Mouse (Mus musculus) telencephalon, adult 2 months (tissue): Measurements from ENCODE around the gene Olfr1234.

Experiments used
- DNase-seq: peaks from one replicate; pipeline ENCODE4 v3.0.0-alpha.2; 2011; ENCODE audit warnings: low read depth, low spot score

The Olfr1234 gene

DNA sequence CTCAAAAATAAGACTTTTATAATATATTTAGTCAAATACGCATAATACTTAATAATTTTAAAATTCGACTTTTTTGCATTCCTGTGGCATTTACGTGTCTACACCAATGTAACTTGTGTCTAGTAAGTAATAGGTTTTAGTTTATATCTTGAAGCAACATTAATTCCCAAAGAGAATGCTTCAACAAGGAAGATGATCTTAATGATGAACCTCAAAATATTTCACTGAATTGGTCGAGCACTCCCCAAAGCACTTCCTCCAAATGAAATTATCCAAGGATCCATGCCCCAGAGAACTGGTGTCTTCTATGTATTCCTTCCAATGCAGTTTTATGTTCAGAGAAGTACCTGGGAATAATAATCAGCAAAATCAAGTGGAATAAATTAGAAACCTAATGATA lies at the start of gene Olfr1234:
Gene Olfr1234 (minus strand): TSS at position 101 of the 400 bp plus-strand sequence.
- no peak for DNase-seq

GRCm38 (mm10) chr2:89409576-89409975 lies 44.9 kb upstream of the Olfr1234 start, which contains the start of gene Olfr1238:
Gene Olfr1238, minus strand, starts transcription at chr2:89409676.
- no peak for DNase-seq

DNA sequence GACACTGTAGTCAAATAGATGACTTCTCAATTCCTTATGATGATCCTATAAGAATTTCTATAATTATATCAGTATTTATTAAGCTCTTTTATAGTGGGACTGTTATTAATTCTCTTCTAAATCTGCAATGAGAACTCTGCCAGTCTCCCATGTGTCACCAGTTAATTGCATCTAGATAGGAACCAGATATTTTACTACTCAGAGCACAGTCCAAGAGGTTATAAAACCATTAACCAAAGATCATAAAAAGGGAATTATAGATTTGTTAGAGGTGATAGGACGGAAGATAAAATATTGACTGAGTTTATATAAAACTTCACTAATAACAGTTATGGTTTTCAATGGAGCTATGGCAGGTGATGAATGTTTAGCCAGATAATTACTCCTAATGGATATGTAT lies 36.2 kb upstream of the Olfr1234 start:
- no peak for DNase-seq

DNA sequence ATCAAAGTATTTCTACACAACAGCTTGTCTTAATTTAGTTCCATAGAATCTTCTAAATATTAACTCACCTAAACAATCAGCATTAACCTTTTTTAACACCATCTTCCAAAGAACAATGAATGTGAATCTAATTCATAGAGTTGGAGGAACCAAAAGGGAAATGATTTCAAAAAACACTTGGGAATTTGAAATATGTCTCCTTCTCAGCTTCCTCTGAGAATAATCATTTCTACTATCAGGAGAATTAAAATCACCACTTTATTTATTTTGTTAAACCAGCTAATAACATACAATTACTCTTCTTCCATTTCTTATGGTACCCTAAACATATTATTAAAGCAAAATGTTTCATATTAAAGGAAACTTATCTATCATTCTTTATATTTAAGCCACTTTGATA lies 22.4 kb downstream of the Olfr1234 start, which contains the start of gene Olfr1233:
Gene Olfr1233 (minus strand): TSS at position 101 of the 400 bp plus-strand sequence.
- DNase-seq, result no peak

DNA sequence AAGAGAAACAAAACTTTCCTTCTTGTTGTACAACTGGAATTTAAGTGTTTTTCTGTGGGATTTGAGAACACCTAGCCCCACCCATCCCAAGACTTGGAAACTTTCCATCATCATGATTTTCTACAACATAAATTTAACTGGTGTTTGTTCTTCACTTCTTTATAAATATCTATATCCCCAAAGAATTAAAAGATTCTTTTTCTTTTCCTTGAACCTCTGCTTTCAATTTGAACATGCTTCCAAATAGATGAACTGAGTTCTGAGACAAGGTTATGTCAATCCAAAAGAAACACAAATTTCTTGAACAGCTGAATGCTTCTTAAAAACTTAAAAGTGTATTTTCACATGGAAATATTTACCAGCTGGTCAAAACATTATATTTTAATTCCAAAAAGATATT lies 35.1 kb downstream of the Olfr1234 start, which contains the start of gene Olfr1232:
Gene Olfr1232 (minus strand): TSS at position 101 of the 400 bp plus-strand sequence.
- DNase-seq, result no peak
